Mouse (Mus musculus) forebrain, embryonic 13.5 days (tissue): Measurements from ENCODE around the gene Rab11fip4. TPM values are rescaled to one million over a fixed set of nuclear protein-coding genes. Genes with fewer than 3 reads are reported as not detected.

Experiments
- ATAC-seq: fragments of 200-750 bp; cut with Nextera tagmentation; 2 replicates; pipeline ENCODE4 v1.8.0; 2017
- H3K27ac ChIP-seq: fragments of 300-500 bp; sonication (generic); 2 replicates; pipeline ENCODE4 v1.5.1; 2015; ENCODE audit warnings: inconsistent platforms, mild to moderate bottlenecking, moderate library complexity
- H3K27me3 ChIP-seq: fragments of 300-500 bp; sonication (generic); 2 replicates; pipeline ENCODE4 v1.6.1; 2015; ENCODE audit warnings: mild to moderate bottlenecking, inconsistent platforms
- H3K36me3 ChIP-seq: fragments of 300-500 bp; sonication (generic); 2 replicates; pipeline ENCODE4 v1.6.1; 2015; ENCODE audit warnings: mild to moderate bottlenecking, inconsistent platforms; ENCODE audit not compliant: poor library complexity, severe bottlenecking
- H3K4me1 ChIP-seq: fragments of 300-500 bp; sonication (generic); 2 replicates; pipeline ENCODE4 v1.6.1; 2015; ENCODE audit warnings: inconsistent platforms
- H3K4me2 ChIP-seq: fragments of 300-500 bp; sonication (generic); 2 replicates; pipeline ENCODE4 v1.6.1; 2015; ENCODE audit warnings: inconsistent platforms, mild to moderate bottlenecking, moderate library complexity
- H3K4me3 ChIP-seq: fragments of 300-500 bp; sonication (generic); 2 replicates; pipeline ENCODE4 v1.5.1; 2015; ENCODE audit warnings: mild to moderate bottlenecking, inconsistent platforms
- H3K9ac ChIP-seq: fragments of 300-500 bp; sonication (generic); 2 replicates; pipeline ENCODE4 v1.6.1; 2015; ENCODE audit warnings: mild to moderate bottlenecking, inconsistent platforms
- H3K9me3 ChIP-seq: fragments of 300-500 bp; sonication (generic); replicated peaks from 2 replicates; pipeline ENCODE4 v1.6.1; 2016; ENCODE audit warnings: inconsistent platforms
- WGBS: fragments of 180-500 bp; shearing (Covaris S2); methylation state at CpG from one replicate; pipeline ENCODE4 v1.1.7; 2015; 5-methylcytosine and 5-hydroxymethylcytosine counted together
- microRNA counts: library from miRNA; unstranded; fragments of <30 nt; microRNA quantifications from one replicate; lab custom pipeline; 2016
- microRNA-seq: library from miRNA; unstranded; fragments of <30 nt; microRNA quantifications from one replicate; pipeline ENCODE4, GENCODE M21; 2016
- polyA plus RNA-seq: library from polyadenylated mRNA; unstranded; fragments of >200 nt; fragmentation: Nextera tagmentation; extraction: Ambion mirVana; gene quantifications from 2 replicates; pipeline ENCODE4 v1.2.1, GENCODE M21; 2015

The Rab11fip4 gene
- polyA plus RNA-seq, 1 experiment from 2014 or later: 16.2 TPM

- Histone ChIP-seq H3K36me3 (no peaks in the 10 kb centered on the region), H3K27me3 (no peaks in the 10 kb centered on the region), H3K27ac (no peak overlapping the region), H3K4me1 (peaks cover 19% of the 10 kb centered on the region), H3K9me3 (no peaks in the 10 kb centered on the region), H3K9ac (no peak overlapping the region), H3K4me3 (no peak overlapping the region), H3K4me2 (no peak overlapping the region)
- no peak for ATAC-seq
- WGBS: 90% methylated on average over 6 of the region's 6 CpGs
Observed at GRCm38 (mm10) chr11:79737865-79738502, 147.0 kb downstream of the Rab11fip4 start.

DNA sequence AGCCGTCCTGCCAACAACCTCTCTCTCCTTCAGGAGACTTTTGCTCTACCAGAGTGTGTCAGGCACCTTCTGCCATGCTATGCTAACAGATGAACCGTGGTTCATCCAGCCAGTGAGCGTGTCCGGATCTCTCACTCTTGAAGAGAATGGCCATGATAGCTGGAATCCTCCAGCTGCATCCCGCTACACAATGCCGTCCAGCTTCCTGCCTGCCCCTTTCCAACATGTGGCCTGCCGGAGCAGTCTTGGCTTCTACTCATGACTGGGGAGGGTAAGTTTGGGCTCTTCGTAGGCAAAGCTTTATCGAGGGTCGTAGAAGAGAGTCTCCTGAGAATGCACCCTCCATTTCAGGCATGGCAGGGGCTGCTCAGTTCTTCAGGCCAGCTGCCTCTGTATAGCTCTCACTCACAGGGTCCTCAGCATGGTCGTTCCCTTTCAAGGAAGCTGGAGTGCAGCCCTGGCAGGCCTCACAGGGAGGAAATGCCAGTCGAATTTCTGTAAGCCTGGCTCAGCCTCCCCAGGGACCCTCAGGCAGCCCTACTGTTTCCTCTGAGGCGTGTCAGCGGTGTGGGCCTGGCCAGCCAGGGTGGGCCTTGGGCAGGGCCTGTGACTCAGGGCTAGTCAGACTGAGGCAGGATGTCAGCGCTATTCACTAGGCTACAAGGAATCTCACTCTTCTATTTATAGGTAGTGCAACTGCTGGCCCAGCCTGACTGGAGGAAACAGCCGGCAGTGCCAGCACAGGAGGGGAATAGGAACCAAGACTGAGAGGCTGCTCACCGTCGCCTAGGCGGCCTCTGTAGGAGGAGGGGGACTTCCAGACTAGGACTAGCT is 147.9 kb downstream of the Rab11fip4 start:
- no peaks in the 10 kb centered on the region for H3K27me3 ChIP-seq
- 79% methylated on average over 19 of the region's 19 CpGs for WGBS
- H3K36me3 ChIP-seq: no peaks in the 10 kb centered on the region
- no peaks in the 10 kb centered on the region for H3K9me3 ChIP-seq
- H3K9ac ChIP-seq: no peak overlapping the region
- ATAC-seq: peak; percentile 53; the same call in 1 of the 2 replicates
- H3K4me3 ChIP-seq: no peak overlapping the region
- no peak overlapping the region for H3K27ac ChIP-seq
- H3K4me1 ChIP-seq: peaks cover 19% of the 10 kb centered on the region
- no peak overlapping the region for H3K4me2 ChIP-seq

GRCm38 (mm10) chr11:79740740-79741512 is 149.9 kb downstream of the Rab11fip4 start:
- ATAC-seq: no peak
- 92% methylated on average over 10 of the region's 10 CpGs for WGBS
- Histone ChIP-seq H3K27ac (no peak overlapping the region), H3K9me3 (no peaks in the 10 kb centered on the region), H3K4me1 (peaks cover 19% of the 10 kb centered on the region), H3K9ac (no peak overlapping the region), H3K4me3 (no peak overlapping the region), H3K4me2 (no peak overlapping the region), H3K27me3 (no peaks in the 10 kb centered on the region), H3K36me3 (no peaks in the 10 kb centered on the region)

DNA sequence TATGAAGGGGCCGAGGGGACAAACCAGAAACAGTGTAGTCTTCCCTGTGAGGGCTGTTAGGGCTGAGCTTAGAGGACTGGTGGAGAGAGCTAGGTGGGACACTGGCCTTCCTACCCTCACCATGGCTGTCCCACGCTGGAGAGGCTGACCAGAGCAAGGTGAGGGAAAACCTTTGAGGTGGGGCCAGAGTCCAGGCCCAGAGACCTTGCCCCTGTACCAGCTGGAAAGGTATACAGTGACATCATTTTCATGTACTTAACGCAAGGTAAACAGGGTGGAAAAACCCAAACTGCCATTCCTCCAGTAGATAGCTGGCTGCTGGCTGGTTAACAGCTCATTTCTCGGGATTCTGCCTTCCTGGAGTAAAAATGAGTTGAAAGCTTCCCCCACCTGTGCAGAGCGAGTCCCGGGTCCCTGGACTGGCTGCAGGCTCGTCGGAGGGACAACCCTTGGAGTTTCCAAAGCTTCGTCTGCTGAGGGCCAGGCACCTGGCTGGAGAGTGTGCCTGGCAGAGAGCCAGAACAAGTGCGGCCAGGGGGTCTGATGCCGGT is 155.6 kb downstream of the Rab11fip4 start:
- Histone ChIP-seq H3K36me3 (no peaks in the 10 kb centered on the region), H3K4me3 (no peak overlapping the region), H3K9ac (no peak overlapping the region), H3K9me3 (no peaks in the 10 kb centered on the region), H3K4me1 (no peaks in the 10 kb centered on the region), H3K27ac (no peak overlapping the region), H3K27me3 (no peaks in the 10 kb centered on the region), H3K4me2 (no peak overlapping the region)
- 90% methylated on average over 11 of the region's 11 CpGs for WGBS
- no peak for ATAC-seq

MicroRNA genes within 50 kb of the gene (microRNA counts, 519-probe panel; counts per million panel counts)
- microRNA mmu-miR-193 (lab: Ali Mortazavi, UCI): 177 counts per million, percentile 53 among the panel's probes with 10 or more counts
- microRNA mmu-miR-365 (lab: Ali Mortazavi, UCI): 3,276 counts per million, percentile 69 among the panel's probes with 10 or more counts

Small RNA genes within 50 kb of the gene (microRNA-seq; reads per million reads assigned to microRNA genes)
- gene Mir193a (4.0 reads per million, percentile 10 among the genes with 10 or more reads in this experiment), gene Mir365-2 (not detected)

Other genes with a start within 250 kb of the Rab11fip4 start
- 1.1 and 1.5 TPM in 2 replicates for gene Omg, start 87.1 kb upstream of the Rab11fip4 start, polyA plus RNA-seq
- gene Evi2b, start 67.5 kb upstream of the Rab11fip4 start, polyA plus RNA-seq: 0.18 TPM in 1 of 2 replicates, not detected in the other
- gene Evi2, start 60.6 kb upstream of the Rab11fip4 start, polyA plus RNA-seq: 0.75 and 0.89 TPM in 2 replicates
- 2.6 and 2.7 TPM in 2 replicates for gene Evi2a, start 60.6 kb upstream of the Rab11fip4 start, polyA plus RNA-seq